Mouse (Mus musculus) megakaryocyte, embryonic 14.5 days (primary cell): Measurements from ENCODE around the gene C2cd4c. TPM values are rescaled to one million over a fixed set of nuclear protein-coding genes. Genes with fewer than 3 reads are reported as not detected.

Source experiments
- H3K27me3 ChIP-seq: replicated peaks from 2 replicates; pipeline ENCODE3; 2012; ENCODE audit warnings: inconsistent platforms
- H3K36me3 ChIP-seq: replicated peaks from 2 replicates; pipeline ENCODE3; 2012; ENCODE audit warnings: low read length, inconsistent platforms, mixed read lengths
- H3K4me1 ChIP-seq: 2 replicates; pipeline ENCODE4 v1.6.1; 2012; ENCODE audit warnings: inconsistent platforms
- H3K4me3 ChIP-seq: replicated peaks from 2 replicates; pipeline ENCODE3; 2012; ENCODE audit warnings: moderate library complexity, mild to moderate bottlenecking, inconsistent platforms
- H3K9me3 ChIP-seq: 2 replicates; pipeline ENCODE4 v1.6.1; 2012; ENCODE audit warnings: inconsistent platforms
- FLI1 ChIP-seq: IDR thresholded peaks from 2 replicates; pipeline ENCODE4 v1.6.1; 2012; ENCODE audit warnings: low read length, inconsistent platforms, mixed read lengths
- GATA1 ChIP-seq: IDR thresholded peaks from 3 replicates; pipeline ENCODE4 v1.6.1; 2012; ENCODE audit warnings: mixed read lengths, low read length, inconsistent platforms, borderline replicate concordance
- polyA plus RNA-seq: library from polyadenylated mRNA; stranded (reverse); fragments of >175 nt; gene quantifications from 2 replicates; pipeline ENCODE4 v1.2.3, GENCODE M21; 2012; ENCODE audit warnings: low replicate concordance; ENCODE audit not compliant: insufficient read depth

C2cd4c gene
- not detected in 2 replicates for polyA plus RNA-seq

- H3K9me3 ChIP-seq, result peaks cover 9% of the 10 kb centered on the region; the same call in 1 of the 2 replicates
- peak within 1 kb of the TSS; percentile 89 for H3K4me3 ChIP-seq
- no peak for TF ChIP-seq FLI1
- no peak for TF ChIP-seq GATA1
- peaks cover 24% of the 10 kb centered on the region for H3K4me1 ChIP-seq
- peaks cover 82% of the 10 kb centered on the region for H3K27me3 ChIP-seq
- H3K36me3 ChIP-seq, result no peaks in the 10 kb centered on the region
Observed at GRCm38 (mm10) chr10:79613578-79614304, at the start of gene C2cd4c. Gene C2cd4c, minus strand, starts transcription at chr10:79614025.

- no peaks in the 10 kb centered on the region for H3K9me3 ChIP-seq
- peaks cover 22% of the 10 kb centered on the region for H3K27me3 ChIP-seq
- H3K4me1 ChIP-seq, result peaks cover 39% of the 10 kb centered on the region
- TF ChIP-seq FLI1, result no peak
- TF ChIP-seq GATA1, result no peak
- no peaks in the 10 kb centered on the region for H3K36me3 ChIP-seq
- H3K4me3 ChIP-seq, result no peak overlapping the region
Observed at GRCm38 (mm10) chr10:79661861-79662260, 48.0 kb upstream of the C2cd4c start.

- H3K9me3 ChIP-seq, result no peaks in the 10 kb centered on the region
- no peaks in the 10 kb centered on the region for H3K36me3 ChIP-seq
- no peak for TF ChIP-seq GATA1
- TF ChIP-seq FLI1, result no peak
- H3K4me3 ChIP-seq, result no peak overlapping the region
- peaks cover 39% of the 10 kb centered on the region for H3K4me1 ChIP-seq
- H3K27me3 ChIP-seq, result peaks cover 27% of the 10 kb centered on the region
Observed at GRCm38 (mm10) chr10:79660298-79660697, 46.5 kb upstream of the C2cd4c start.

- no peak for TF ChIP-seq FLI1
- TF ChIP-seq GATA1, result no peak
- H3K36me3 ChIP-seq, result no peaks in the 10 kb centered on the region
- peaks cover 35% of the 10 kb centered on the region for H3K27me3 ChIP-seq
- H3K9me3 ChIP-seq, result no peaks in the 10 kb centered on the region
- H3K4me3 ChIP-seq, result no peak overlapping the region
- peaks cover 33% of the 10 kb centered on the region for H3K4me1 ChIP-seq
Observed at GRCm38 (mm10) chr10:79658829-79659228, 45.0 kb upstream of the C2cd4c start.

GRCm38 (mm10) chr10:79654946-79655395 is 41.1 kb upstream of the C2cd4c start:
- TF ChIP-seq GATA1 (no peak), FLI1 (no peak)
- Histone ChIP-seq H3K4me1 (peaks cover 19% of the 10 kb centered on the region), H3K36me3 (no peaks in the 10 kb centered on the region), H3K27me3 (peaks cover 51% of the 10 kb centered on the region), H3K9me3 (peaks cover 5% of the 10 kb centered on the region), H3K4me3 (no peak overlapping the region)

- Histone ChIP-seq H3K27me3 (peaks cover 58% of the 10 kb centered on the region), H3K4me3 (no peak overlapping the region), H3K36me3 (no peaks in the 10 kb centered on the region), H3K9me3 (peaks cover 5% of the 10 kb centered on the region), H3K4me1 (peaks cover 2% of the 10 kb centered on the region)
- TF ChIP-seq GATA1 (no peak), FLI1 (no peak)
Observed at GRCm38 (mm10) chr10:79652789-79653188, 39.0 kb upstream of the C2cd4c start.

GRCm38 (mm10) chr10:79649070-79649751 is 35.4 kb upstream of the C2cd4c start:
- Histone ChIP-seq H3K4me3 (no peak overlapping the region), H3K9me3 (peaks cover 5% of the 10 kb centered on the region), H3K27me3 (peaks cover 58% of the 10 kb centered on the region), H3K36me3 (no peaks in the 10 kb centered on the region), H3K4me1 (no peaks in the 10 kb centered on the region)
- no peak for TF ChIP-seq GATA1
- TF ChIP-seq FLI1, result no peak

- Histone ChIP-seq H3K4me1 (no peaks in the 10 kb centered on the region), H3K27me3 (peaks cover 49% of the 10 kb centered on the region), H3K36me3 (no peaks in the 10 kb centered on the region), H3K4me3 (no peak within 1 kb of the TSS), H3K9me3 (no peaks in the 10 kb centered on the region)
- TF ChIP-seq GATA1 (no peak), FLI1 (no peak)
Observed at GRCm38 (mm10) chr10:79645711-79646110, 31.9 kb upstream of the C2cd4c start, which contains the start of gene Odf3l2. Gene Odf3l2, minus strand, starts transcription at chr10:79645738.

- Histone ChIP-seq H3K9me3 (0 out of 2 replicates have a peak, but pooled peaks cover 6% of the 10 kb centered on the region), H3K4me1 (peaks cover 10% of the 10 kb centered on the region), H3K36me3 (no peaks in the 10 kb centered on the region), H3K4me3 (no peak overlapping the region), H3K27me3 (peaks cover 80% of the 10 kb centered on the region)
- TF ChIP-seq FLI1, result no peak
- TF ChIP-seq GATA1, result no peak
Observed at GRCm38 (mm10) chr10:79638486-79639204, 24.8 kb upstream of the C2cd4c start.
